Mouse (Mus musculus) testis, adult 2 months (tissue): ENCODE results near the gene Auh. TPM values are rescaled to one million over a fixed set of nuclear protein-coding genes. Genes with fewer than 3 reads are reported as not detected.

Experiments
- H3K27ac ChIP-seq: fragments of 200-500 bp; 2 replicates; pipeline ENCODE4 v1.5.1; 2012; ENCODE audit warnings: low read depth, low read length; ENCODE audit not compliant: control insufficient read depth, insufficient read depth
- H3K27me3 ChIP-seq: fragments of 200-500 bp; 2 replicates; pipeline ENCODE4 v1.6.1; 2012; ENCODE audit warnings: mild to moderate bottlenecking, low read length, moderate library complexity; ENCODE audit not compliant: control insufficient read depth, insufficient read depth
- H3K36me3 ChIP-seq: fragments of 200-500 bp; 2 replicates; pipeline ENCODE4 v1.6.1; 2012; ENCODE audit warnings: mild to moderate bottlenecking, low read length; ENCODE audit not compliant: control insufficient read depth, insufficient read depth
- H3K4me1 ChIP-seq: fragments of 200-500 bp; 2 replicates; pipeline ENCODE4 v1.6.1; 2012; ENCODE audit warnings: low read length; ENCODE audit not compliant: control insufficient read depth, insufficient read depth
- H3K4me3 ChIP-seq: fragments of 200-500 bp; 2 replicates; pipeline ENCODE4 v1.5.1; 2012; ENCODE audit warnings: low read depth, mild to moderate bottlenecking, low read length, moderate library complexity, mixed read lengths; ENCODE audit not compliant: control insufficient read depth
- CTCF ChIP-seq: fragments of 200-500 bp; IDR thresholded peaks from 2 replicates; pipeline ENCODE4 v1.5.1; 2012; ENCODE audit warnings: low read depth, mild to moderate bottlenecking, inconsistent platforms, low read length, moderate library complexity; ENCODE audit not compliant: control insufficient read depth, insufficient read depth, insufficient replicate concordance
- POLR2A ChIP-seq: fragments of 200-500 bp; IDR thresholded peaks from 2 replicates; pipeline ENCODE4 v1.6.1; 2012; ENCODE audit warnings: low read depth, mild to moderate bottlenecking, inconsistent platforms, low read length, moderate library complexity; ENCODE audit not compliant: control insufficient read depth
- polyA plus RNA-seq: library from polyadenylated mRNA; depleted of rRNA; stranded (reverse); fragments of >200 nt; gene quantifications from 2 replicates; pipeline ENCODE4 v1.2.3, GENCODE M21; 2012

The Auh gene
- polyA plus RNA-seq, 1 experiment, result 6.1 TPM

DNA sequence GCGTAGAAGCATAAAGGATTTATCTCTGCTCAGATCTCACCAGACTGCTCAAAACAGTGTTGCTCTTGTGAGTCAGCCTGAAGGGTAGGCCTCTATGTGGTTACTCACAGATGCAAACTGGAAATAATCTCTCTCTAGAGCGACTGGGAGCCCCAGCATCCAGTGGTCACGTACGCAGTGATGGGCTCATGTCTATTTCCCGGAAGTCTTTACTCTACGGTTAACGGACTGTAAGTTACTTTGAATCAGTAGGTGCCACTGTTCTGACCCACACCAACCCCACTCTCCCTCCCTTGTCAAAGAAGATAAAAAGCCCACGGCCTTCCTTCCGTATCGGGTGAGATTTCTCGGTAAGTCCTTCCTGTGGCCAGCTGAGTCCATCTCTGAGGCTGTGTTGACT, 121.8 kb downstream of the Auh start:
- Histone ChIP-seq H3K4me3 (no peak overlapping the region), H3K36me3 (no peaks in the 10 kb centered on the region)

DNA sequence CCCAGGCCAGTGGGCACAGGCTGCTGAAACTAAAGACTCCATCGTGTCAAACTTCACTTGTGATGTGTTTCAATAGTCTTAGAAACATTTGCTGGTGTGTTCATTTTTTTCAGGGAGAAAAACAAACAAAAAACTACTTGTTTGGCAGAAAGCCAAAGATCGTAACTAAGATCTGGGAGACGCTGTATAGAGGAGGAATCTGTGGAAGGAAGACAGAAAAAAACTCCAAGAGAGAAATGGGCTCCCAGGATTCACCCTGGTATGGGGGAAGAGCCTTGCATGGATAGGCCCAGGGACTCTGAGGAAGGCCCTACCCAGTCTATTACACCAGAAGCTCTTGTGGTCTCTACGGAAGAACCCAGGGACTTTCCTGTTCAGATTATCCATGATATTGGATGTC, 123.5 kb downstream of the Auh start:
- H3K4me1 ChIP-seq, result no peaks in the 10 kb centered on the region
- peak overlapping the region; percentile 39; the same call in 1 of the 2 replicates for H3K27ac ChIP-seq
- no peak overlapping the region for H3K4me3 ChIP-seq
- H3K27me3 ChIP-seq, result no peaks in the 10 kb centered on the region
- TF ChIP-seq POLR2A (no peak), CTCF (no peak)
- no peaks in the 10 kb centered on the region for H3K36me3 ChIP-seq

More for the DNA sequence above, 121.8 kb downstream of the Auh start:
- H3K27ac ChIP-seq, result no peak overlapping the region
- TF ChIP-seq POLR2A (no peak), CTCF (no peak)
- no peaks in the 10 kb centered on the region for H3K27me3 ChIP-seq
- no peaks in the 10 kb centered on the region for H3K4me1 ChIP-seq

DNA sequence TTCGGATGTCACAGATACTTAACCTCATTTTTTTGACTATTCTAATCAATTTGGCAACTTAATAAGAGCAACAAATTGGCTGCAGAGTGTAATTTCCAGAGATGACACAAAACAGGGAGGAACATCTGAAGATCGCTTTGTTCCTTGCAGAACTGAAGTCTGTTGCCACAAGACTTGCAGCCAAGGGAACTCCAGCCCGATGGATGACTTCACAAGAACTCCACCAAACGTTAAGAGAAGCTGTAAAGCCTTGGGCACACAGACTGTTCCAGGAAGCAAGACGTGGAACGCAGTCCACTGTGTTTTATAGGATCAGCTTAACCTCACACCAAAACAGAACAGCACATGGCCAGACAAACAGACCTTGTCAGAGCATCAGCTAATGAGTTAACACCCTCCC, 123.9 kb downstream of the Auh start:
- Histone ChIP-seq H3K27me3 (no peaks in the 10 kb centered on the region), H3K27ac (peak overlapping the region; percentile 39; the same call in 1 of the 2 replicates), H3K4me1 (no peaks in the 10 kb centered on the region), H3K36me3 (no peaks in the 10 kb centered on the region), H3K4me3 (no peak overlapping the region)
- no peak for TF ChIP-seq CTCF
- TF ChIP-seq POLR2A, result no peak

DNA sequence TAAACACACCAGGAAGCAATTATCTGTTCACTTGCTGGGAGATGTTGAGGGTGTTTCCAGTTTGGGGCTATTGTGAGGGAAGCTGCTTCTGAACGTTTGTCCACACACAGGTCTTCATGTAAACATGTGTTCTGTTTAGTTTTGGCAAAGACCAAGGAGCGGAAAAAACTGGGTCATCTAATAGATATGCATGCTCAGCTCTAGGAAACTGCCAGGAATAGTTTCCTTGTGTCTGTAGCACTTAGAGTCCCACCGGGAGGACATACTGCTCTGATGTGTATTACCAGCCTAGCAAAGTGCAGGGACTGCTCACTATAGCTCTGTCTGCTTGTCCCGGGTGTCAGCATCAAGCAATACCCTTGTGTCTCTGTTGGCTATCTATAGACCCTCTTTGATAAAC, 127.0 kb downstream of the Auh start:
- TF ChIP-seq POLR2A (no peak), CTCF (no peak)
- peaks cover 2% of the 10 kb centered on the region; the same call in 1 of the 2 replicates for H3K4me1 ChIP-seq
- no peak overlapping the region for H3K27ac ChIP-seq

DNA sequence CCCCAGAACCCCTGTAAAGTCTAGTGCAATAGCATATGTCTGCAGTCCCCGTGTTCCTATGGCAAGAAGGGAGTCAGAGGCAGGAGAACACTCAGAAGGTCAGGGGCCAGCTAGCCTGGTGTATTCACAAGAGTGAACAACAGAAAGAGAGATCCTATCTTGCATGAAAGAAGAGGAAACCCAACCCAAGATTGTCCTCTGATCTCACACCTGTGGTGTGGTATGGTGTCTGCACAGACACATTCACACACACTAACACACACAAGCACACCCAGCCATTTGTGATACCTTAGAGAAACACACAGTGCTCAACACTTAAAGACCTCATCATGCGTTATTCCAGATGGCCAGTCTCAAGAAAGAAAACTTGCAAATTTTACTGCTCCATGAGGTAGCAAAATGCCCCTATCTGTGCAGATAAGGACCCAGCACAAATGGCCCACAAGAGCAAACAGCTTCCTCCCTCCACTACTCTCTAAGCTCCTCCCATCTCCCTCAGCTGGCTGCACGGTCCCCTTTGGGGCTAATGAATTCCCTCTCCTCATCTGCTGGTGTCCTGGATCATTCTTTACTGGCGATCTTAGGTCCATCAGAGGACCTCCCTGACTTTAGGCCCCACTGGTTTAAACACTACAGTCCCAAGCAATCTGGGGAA, 128.7 kb downstream of the Auh start:
- Histone ChIP-seq H3K36me3 (no peaks in the 10 kb centered on the region), H3K4me1 (peaks cover 2% of the 10 kb centered on the region; the same call in 1 of the 2 replicates), H3K27me3 (no peaks in the 10 kb centered on the region), H3K4me3 (no peak overlapping the region), H3K27ac (no peak overlapping the region)
- no peak for TF ChIP-seq POLR2A
- no peak for TF ChIP-seq CTCF

More for the DNA sequence above, 127.0 kb downstream of the Auh start:
- H3K27me3 ChIP-seq, result no peaks in the 10 kb centered on the region
- no peaks in the 10 kb centered on the region for H3K36me3 ChIP-seq
- H3K4me3 ChIP-seq, result no peak overlapping the region

DNA sequence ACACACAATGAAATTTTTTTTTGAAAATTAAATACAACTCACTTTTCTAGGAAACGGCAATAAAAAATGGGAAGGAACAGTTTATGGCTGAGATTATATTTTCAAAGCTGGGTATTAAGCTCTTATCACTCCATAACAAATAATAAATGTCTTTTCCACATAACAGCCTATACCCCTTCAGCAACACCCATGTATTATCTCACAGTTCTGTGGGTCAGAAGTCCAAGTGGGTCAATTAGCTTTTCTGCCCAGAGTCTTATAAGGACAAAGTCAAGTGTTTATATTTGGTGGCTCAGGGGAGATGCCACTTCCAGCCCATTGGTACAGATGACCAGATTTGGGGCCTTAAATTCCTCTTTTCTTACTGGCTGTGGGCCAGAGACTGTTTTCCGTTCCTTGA, 129.4 kb downstream of the Auh start:
- Histone ChIP-seq H3K27ac (no peak overlapping the region), H3K4me1 (peaks cover 2% of the 10 kb centered on the region; the same call in 1 of the 2 replicates), H3K4me3 (no peak overlapping the region), H3K27me3 (no peaks in the 10 kb centered on the region), H3K36me3 (no peaks in the 10 kb centered on the region)
- TF ChIP-seq POLR2A (no peak), CTCF (no peak)

DNA sequence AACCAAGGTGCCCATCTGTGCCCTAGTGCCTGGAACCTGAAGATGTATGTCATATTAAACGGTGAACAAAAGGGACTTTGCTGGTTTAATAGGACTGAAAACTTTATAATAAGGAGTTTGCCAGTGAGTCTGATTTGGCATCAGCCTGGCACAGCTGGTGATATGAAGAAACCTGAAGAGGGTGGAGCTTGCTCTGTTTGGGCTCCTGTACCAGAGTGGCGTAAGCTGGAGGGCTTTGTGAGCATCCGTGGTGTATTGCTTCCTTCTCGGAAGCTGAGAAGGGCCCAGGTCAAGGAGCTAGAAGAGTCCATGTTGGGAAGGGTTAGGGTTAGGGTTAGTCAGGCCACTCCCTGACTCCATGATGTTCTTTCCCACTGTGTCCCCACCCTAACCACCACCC, 135.2 kb downstream of the Auh start:
- H3K27ac ChIP-seq, result no peak overlapping the region
- peaks cover 5% of the 10 kb centered on the region; the same call in 1 of the 2 replicates for H3K4me1 ChIP-seq
- H3K4me3 ChIP-seq, result no peak overlapping the region
- H3K36me3 ChIP-seq, result no peaks in the 10 kb centered on the region
- TF ChIP-seq POLR2A (no peak), CTCF (no peak)
- no peaks in the 10 kb centered on the region for H3K27me3 ChIP-seq
